Mouse (Mus musculus) liver, embryonic 15.5 days (tissue): ENCODE data around the gene Olfr1045. TPM values are rescaled to one million over a fixed set of nuclear protein-coding genes. Genes with fewer than 3 reads are reported as not detected.
"Not testable (repeated sequence)": the region's sequence is repeated elsewhere in the genome, so short reads cannot be mapped to it uniquely, and the experiment has no call there.

ENCODE experiments used
- ATAC-seq: fragments of 200-750 bp; cut with Nextera tagmentation; 2 replicates; pipeline ENCODE4 v1.8.0; 2017; ENCODE audit warnings: moderate number of reproducible peaks, mild to moderate bottlenecking, moderate library complexity; ENCODE audit not compliant: insufficient read depth
- H3K27ac ChIP-seq: fragments of 300-500 bp; sonication (generic); replicated peaks from 2 replicates; pipeline ENCODE4 v1.5.1; 2015; ENCODE audit warnings: mild to moderate bottlenecking, inconsistent platforms
- H3K27me3 ChIP-seq: fragments of 300-500 bp; sonication (generic); 2 replicates; pipeline ENCODE4 v1.6.1; 2015; ENCODE audit warnings: mild to moderate bottlenecking, inconsistent platforms
- H3K36me3 ChIP-seq: fragments of 300-500 bp; sonication (generic); replicated peaks from 2 replicates; pipeline ENCODE4 v1.6.1; 2015; ENCODE audit warnings: moderate library complexity, mild to moderate bottlenecking, inconsistent platforms
- H3K4me1 ChIP-seq: fragments of 300-500 bp; sonication (generic); replicated peaks from 2 replicates; pipeline ENCODE4 v1.6.1; 2015; ENCODE audit warnings: inconsistent platforms
- H3K4me2 ChIP-seq: fragments of 300-500 bp; sonication (generic); 2 replicates; pipeline ENCODE4 v1.6.1; 2015; ENCODE audit warnings: moderate library complexity, mild to moderate bottlenecking, inconsistent platforms
- H3K4me3 ChIP-seq: fragments of 300-500 bp; sonication (generic); replicated peaks from 2 replicates; pipeline ENCODE4 v1.5.1; 2015; ENCODE audit warnings: mild to moderate bottlenecking, inconsistent platforms
- H3K9ac ChIP-seq: fragments of 300-500 bp; sonication (generic); 2 replicates; pipeline ENCODE4 v1.6.1; 2015; ENCODE audit warnings: moderate library complexity, mild to moderate bottlenecking, inconsistent platforms
- H3K9me3 ChIP-seq: fragments of 300-500 bp; sonication (generic); replicated peaks from 2 replicates; pipeline ENCODE4 v1.6.1; 2016; ENCODE audit warnings: inconsistent platforms
- WGBS: fragments of 180-500 bp; shearing (Covaris S2); methylation state at CpG from one replicate; pipeline ENCODE4 v1.1.7; 2015; ENCODE audit warnings: mixed read lengths; ENCODE audit not compliant: insufficient replicate concordance; 5-methylcytosine and 5-hydroxymethylcytosine counted together
- polyA plus RNA-seq: library from polyadenylated mRNA; unstranded; fragments of >200 nt; fragmentation: Nextera tagmentation; extraction: Ambion mirVana; gene quantifications from 2 replicates; pipeline ENCODE4 v1.2.1, GENCODE M21; 2015

The Olfr1045 gene
- not detected in 2 replicates for polyA plus RNA-seq

GRCm38 (mm10) chr2:86202909-86203308 is at the start of gene Olfr1045:
Gene Olfr1045 (minus strand): TSS chr2:86203009.
- Histone ChIP-seq H3K27me3 (no peaks in the 10 kb centered on the region), H3K9ac (no peak within 1 kb of the TSS), H3K4me3 (no peak within 1 kb of the TSS), H3K9me3 (no peaks in the 10 kb centered on the region), H3K27ac (no peak within 1 kb of the TSS), H3K36me3 (no peaks in the 10 kb centered on the region), H3K4me1 (no peaks in the 10 kb centered on the region), H3K4me2 (no peak within 1 kb of the TSS)
- ATAC-seq = no peak

DNA sequence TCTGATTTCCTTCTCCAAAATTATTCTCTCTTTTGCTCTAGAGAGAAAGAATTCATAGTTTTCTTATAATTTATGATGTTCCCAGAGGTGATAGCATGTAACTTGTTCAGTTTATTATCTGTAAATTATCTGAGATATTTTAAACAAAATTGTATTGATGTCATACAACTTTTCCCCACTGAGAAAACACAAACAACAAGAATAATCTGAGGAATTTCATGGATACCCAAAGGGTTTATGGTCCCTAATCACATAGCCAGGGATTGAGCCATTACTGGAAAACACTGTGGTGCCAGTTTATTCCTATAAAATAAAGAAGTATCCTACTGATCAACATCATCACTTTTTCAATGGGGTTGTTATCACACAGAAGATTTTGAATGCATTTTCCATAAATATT is 37.4 kb upstream of the Olfr1045 start, which contains the start of gene Olfr1048:
Gene Olfr1048 (minus strand): TSS at position 101 of the 400 bp plus-strand sequence.
- H3K9me3 ChIP-seq = no peaks in the 10 kb centered on the region
- no peak within 1 kb of the TSS for H3K9ac ChIP-seq
- H3K4me1 ChIP-seq = no peaks in the 10 kb centered on the region
- H3K27ac ChIP-seq = no peak within 1 kb of the TSS
- no peak for ATAC-seq
- H3K27me3 ChIP-seq = no peaks in the 10 kb centered on the region
- H3K4me2 ChIP-seq = no peak within 1 kb of the TSS
- H3K36me3 ChIP-seq = no peaks in the 10 kb centered on the region
- H3K4me3 ChIP-seq = no peak within 1 kb of the TSS

DNA sequence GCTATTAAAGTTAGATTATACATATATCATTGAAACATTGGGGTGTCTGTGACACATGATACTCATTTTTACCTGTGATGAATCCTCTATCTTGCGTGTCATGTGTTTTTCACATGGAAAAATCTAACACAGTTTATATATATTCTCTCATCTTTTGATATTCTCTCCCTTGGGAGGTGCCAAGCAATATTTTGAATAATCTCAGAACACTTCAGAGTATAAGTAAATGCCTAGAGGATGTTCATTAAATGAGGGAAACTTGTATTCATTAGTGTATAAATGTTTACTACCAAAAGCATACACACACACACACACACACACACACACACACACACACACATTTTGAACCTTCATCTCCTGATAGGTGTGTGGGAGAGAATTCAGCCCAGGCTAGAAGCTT is 28.5 kb upstream of the Olfr1045 start, which contains the start of gene Olfr1047:
Gene Olfr1047 (minus strand): TSS at position 101 of the 400 bp plus-strand sequence.
- no peaks in the 10 kb centered on the region for H3K4me1 ChIP-seq
- H3K4me2 ChIP-seq = no peak within 1 kb of the TSS
- ATAC-seq = no peak
- H3K36me3 ChIP-seq = no peaks in the 10 kb centered on the region
- H3K27me3 ChIP-seq = no peaks in the 10 kb centered on the region
- WGBS = 59% methylated on average over 1 of the region's 1 CpGs
- no peaks in the 10 kb centered on the region for H3K9me3 ChIP-seq
- no peak within 1 kb of the TSS for H3K9ac ChIP-seq
- H3K4me3 ChIP-seq = no peak within 1 kb of the TSS
- no peak within 1 kb of the TSS for H3K27ac ChIP-seq

DNA sequence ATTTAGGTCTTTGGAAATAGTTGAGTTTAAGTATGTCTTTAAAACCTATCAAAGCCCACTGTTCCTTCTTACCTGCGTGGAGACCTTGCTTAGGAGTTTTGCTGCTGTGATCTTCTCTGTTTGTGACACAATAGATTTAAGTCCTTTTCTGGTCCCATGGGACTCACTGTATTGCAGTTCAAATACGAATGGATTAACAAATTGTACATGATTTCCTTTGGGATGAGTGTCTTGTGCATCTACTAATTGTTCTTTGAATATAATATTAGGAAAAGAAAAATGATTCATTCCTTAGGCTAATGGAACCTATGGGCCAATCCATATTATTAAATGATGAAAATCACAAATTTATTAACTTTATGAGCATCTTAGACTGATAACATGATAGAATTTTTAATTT is 16.4 kb upstream of the Olfr1045 start, which contains the start of gene Olfr1046:
Gene Olfr1046 (minus strand): TSS at position 101 of the 400 bp plus-strand sequence.
- Histone ChIP-seq H3K36me3 (no peaks in the 10 kb centered on the region), H3K9ac (no peak within 1 kb of the TSS), H3K27me3 (no peaks in the 10 kb centered on the region), H3K4me3 (no peak within 1 kb of the TSS), H3K4me1 (no peaks in the 10 kb centered on the region), H3K9me3 (no peaks in the 10 kb centered on the region), H3K27ac (no peak within 1 kb of the TSS), H3K4me2 (no peak within 1 kb of the TSS)
- no peak for ATAC-seq
- 46% methylated on average over 2 of the region's 2 CpGs for WGBS

DNA sequence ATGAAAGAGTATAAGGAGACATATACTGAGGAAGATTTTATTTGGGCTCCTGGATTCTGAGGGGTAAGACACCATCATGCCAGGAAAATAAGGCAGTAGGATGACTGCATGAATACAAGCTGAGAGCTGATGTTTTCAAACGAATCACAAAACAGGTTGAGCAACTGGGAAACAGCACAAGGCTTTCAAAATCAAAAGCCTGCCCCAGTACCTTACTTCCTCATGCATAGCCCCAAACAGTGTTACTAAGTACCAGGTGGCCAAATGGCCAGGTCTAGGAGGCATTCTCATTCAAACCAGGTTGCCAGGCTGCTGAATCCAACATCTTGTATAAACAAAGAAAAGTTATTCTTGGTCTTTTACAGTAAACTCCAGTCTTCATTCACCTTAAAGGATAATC is 6.9 kb downstream of the Olfr1045 start:
- WGBS = 23% methylated on average over 1 of the region's 1 CpGs

GRCm38 (mm10) chr2:86185583-86185982 is 17.2 kb downstream of the Olfr1045 start, which contains the start of gene Olfr52:
Gene Olfr52 (minus strand): TSS chr2:86185683.
- no peak for ATAC-seq

More for the DNA sequence above, 6.9 kb downstream of the Olfr1045 start:
- H3K27ac ChIP-seq = no peak overlapping the region
- no peaks in the 10 kb centered on the region for H3K36me3 ChIP-seq
- ATAC-seq = no peak
- H3K9me3 ChIP-seq = no peaks in the 10 kb centered on the region
- H3K9ac ChIP-seq = no peak overlapping the region
- no peaks in the 10 kb centered on the region for H3K4me1 ChIP-seq
- no peak overlapping the region for H3K4me2 ChIP-seq
- H3K4me3 ChIP-seq = no peak overlapping the region
- H3K27me3 ChIP-seq = no peaks in the 10 kb centered on the region

DNA sequence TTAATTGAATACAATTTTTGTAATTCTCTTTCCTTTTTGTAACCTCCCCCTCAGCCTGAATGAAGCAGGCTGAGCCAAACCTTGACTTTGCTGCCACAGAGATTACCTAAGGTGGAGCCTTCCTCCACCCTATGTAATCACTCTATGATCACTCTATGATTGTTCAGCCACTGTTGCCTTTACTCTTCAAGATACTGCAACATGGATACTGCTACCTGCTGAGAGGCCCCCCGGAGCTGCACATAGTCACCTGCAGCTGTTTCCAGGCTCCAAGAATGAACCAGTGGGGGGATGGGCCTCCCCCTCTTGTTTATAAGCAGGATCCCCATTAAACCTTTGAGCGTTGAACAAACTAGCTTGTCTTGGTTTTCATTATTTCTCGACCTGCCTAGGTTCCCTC is 22.9 kb downstream of the Olfr1045 start:
- Histone ChIP-seq H3K4me2 (no peak overlapping the region), H3K4me3 (no peak overlapping the region), H3K36me3 (no peaks in the 10 kb centered on the region), H3K27me3 (no peaks in the 10 kb centered on the region), H3K27ac (no peak overlapping the region), H3K9ac (no peak overlapping the region), H3K4me1 (no peaks in the 10 kb centered on the region), H3K9me3 (no peaks in the 10 kb centered on the region)
- WGBS = 66% methylated on average over 3 of the region's 3 CpGs
- ATAC-seq = no peak

More at GRCm38 (mm10) chr2:86185583-86185982, 17.2 kb downstream of the Olfr1045 start, which contains the start of gene Olfr52:
- Histone ChIP-seq H3K9me3 (no peaks in the 10 kb centered on the region), H3K27ac (no peak within 1 kb of the TSS), H3K4me3 (no peak within 1 kb of the TSS), H3K36me3 (no peaks in the 10 kb centered on the region), H3K27me3 (no peaks in the 10 kb centered on the region), H3K9ac (no peak within 1 kb of the TSS), H3K4me2 (no peak within 1 kb of the TSS), H3K4me1 (no peaks in the 10 kb centered on the region)

- Histone ChIP-seq H3K4me3 (no peak within 1 kb of the TSS), H3K36me3 (no peaks in the 10 kb centered on the region), H3K9ac (no peak within 1 kb of the TSS), H3K27me3 (no peaks in the 10 kb centered on the region), H3K9me3 (no peaks in the 10 kb centered on the region), H3K4me2 (no peak within 1 kb of the TSS), H3K4me1 (no peaks in the 10 kb centered on the region), H3K27ac (no peak within 1 kb of the TSS)
- ATAC-seq = no peak
Observed at GRCm38 (mm10) chr2:86177720-86178119, 25.1 kb downstream of the Olfr1045 start, which contains the start of gene Olfr1044. Gene Olfr1044 (minus strand): TSS chr2:86177820.

DNA sequence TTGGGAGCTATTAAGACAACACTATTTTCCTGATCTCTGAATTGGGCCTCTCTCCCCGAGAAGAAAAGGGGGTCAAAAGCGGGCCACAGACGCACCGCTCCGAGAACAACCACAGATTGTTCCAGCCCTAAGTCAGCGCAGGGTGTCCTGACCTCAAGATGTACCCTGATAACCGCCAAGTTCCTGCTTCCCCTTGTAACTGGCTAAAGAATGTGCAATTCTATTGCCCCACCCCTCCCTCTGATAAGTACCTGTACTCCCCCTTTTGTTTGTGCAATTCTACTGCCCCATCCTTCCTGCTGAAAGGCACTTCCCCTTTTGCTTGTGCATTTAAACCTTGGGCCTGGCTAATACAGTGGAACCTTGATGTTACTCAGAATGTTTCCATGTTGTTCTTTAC is 27.4 kb downstream of the Olfr1045 start:
- not testable (repeated sequence) for H3K4me3 ChIP-seq, H3K27ac ChIP-seq, H3K4me1 ChIP-seq, H3K36me3 ChIP-seq, H3K9me3 ChIP-seq, ATAC-seq, H3K27me3 ChIP-seq, H3K4me2 ChIP-seq, H3K9ac ChIP-seq
- 25% methylated on average over 7 of the region's 7 CpGs for WGBS

DNA sequence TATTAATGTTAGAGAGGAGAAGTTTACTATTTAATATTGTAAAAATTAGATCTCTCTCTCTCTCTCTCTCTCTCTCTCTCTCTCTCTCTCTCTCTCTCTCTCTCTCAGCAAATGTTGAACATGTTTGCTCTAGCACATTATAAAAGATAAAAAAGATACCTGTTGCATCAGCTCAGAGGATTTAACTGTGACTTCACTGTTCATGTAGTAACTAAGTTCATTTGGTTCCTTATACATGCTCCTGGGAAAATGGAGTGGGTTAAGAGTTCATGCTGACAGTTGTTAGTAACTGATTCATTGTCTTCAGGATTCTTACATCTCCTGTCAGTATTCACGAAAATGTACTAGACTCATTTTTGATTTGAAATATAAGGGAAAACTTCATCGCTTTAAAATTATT is 35.4 kb downstream of the Olfr1045 start, which contains the start of gene Olfr1043:
Gene Olfr1043 (minus strand): TSS at position 101 of the 400 bp plus-strand sequence.
- Histone ChIP-seq H3K4me2 (no peak within 1 kb of the TSS), H3K4me1 (no peaks in the 10 kb centered on the region), H3K27ac (no peak within 1 kb of the TSS), H3K36me3 (no peaks in the 10 kb centered on the region), H3K9me3 (no peaks in the 10 kb centered on the region), H3K27me3 (no peaks in the 10 kb centered on the region), H3K4me3 (no peak within 1 kb of the TSS), H3K9ac (no peak within 1 kb of the TSS)
- 68% methylated on average over 2 of the region's 2 CpGs for WGBS
- no peak for ATAC-seq

DNA sequence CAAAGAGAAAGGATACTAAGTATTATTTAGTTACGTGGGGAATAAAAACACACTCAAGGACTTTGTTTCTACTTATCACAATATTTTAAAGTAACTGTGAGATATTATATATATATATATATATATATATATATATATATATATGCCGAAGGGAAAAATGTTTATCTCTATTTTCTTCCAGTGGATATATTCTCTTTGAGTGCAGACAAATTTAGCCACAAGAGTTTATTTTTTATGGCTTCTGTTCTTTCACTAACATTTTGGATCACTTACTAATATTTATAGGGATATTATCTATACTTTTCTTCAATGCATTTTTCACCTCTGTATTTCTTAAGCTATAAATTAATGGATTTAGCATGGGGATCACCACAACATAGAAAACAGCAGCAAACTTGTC is 41.1 kb downstream of the Olfr1045 start, which contains the start of gene Olfr1042:
Gene Olfr1042 (minus strand): TSS at position 101 of the 400 bp plus-strand sequence.
- Histone ChIP-seq H3K36me3 (no peaks in the 10 kb centered on the region), H3K4me1 (no peaks in the 10 kb centered on the region), H3K4me3 (no peak within 1 kb of the TSS), H3K4me2 (no peak within 1 kb of the TSS), H3K9me3 (no peaks in the 10 kb centered on the region), H3K27me3 (no peaks in the 10 kb centered on the region), H3K9ac (no peak within 1 kb of the TSS), H3K27ac (no peak within 1 kb of the TSS)
- no peak for ATAC-seq
- 69% methylated on average over 2 of the region's 2 CpGs for WGBS

DNA sequence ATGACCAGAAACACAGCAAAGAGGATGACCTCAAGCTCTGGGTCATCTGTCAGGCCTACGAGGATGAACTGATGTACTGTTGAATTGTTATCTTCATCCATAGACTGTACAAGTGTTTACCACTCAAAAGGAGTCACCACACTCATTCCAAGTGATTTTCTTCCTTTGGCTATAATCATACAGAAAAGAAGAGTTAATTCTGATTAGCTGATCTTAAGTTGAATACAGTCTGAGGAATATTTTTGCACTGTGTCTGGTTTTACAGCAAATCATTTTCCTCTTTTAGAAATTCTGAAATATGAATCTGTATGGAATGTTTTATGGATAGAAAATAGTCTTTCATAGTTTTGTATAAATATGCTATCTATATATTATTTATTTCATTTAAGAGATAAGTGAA is 56.2 kb downstream of the Olfr1045 start, which contains the start of gene Olfr1040:
Gene Olfr1040 (minus strand): TSS at position 101 of the 400 bp plus-strand sequence.
- Histone ChIP-seq H3K9ac (no peak within 1 kb of the TSS), H3K4me3 (no peak within 1 kb of the TSS), H3K27me3 (no peaks in the 10 kb centered on the region), H3K36me3 (no peaks in the 10 kb centered on the region), H3K4me2 (no peak within 1 kb of the TSS), H3K4me1 (no peaks in the 10 kb centered on the region), H3K9me3 (no peaks in the 10 kb centered on the region), H3K27ac (no peak within 1 kb of the TSS)
- WGBS = 56% methylated on average over 1 of the region's 1 CpGs
- ATAC-seq = no peak
